Mouse (Mus musculus) hindbrain, embryonic 11.5 days (tissue): Measurements from ENCODE around the gene Hipk1. TPM values are rescaled to one million over a fixed set of nuclear protein-coding genes. Genes with fewer than 3 reads are reported as not detected.
"Not testable (repeated sequence)": the region's sequence is repeated elsewhere in the genome, so short reads cannot be mapped to it uniquely, and the experiment has no call there.

Experiments used
- ATAC-seq: fragments of 200-750 bp; cut with Nextera tagmentation; 2 replicates; pipeline ENCODE4 v1.8.0; 2017; ENCODE audit warnings: mild to moderate bottlenecking, moderate TSS enrichment, moderate library complexity; ENCODE audit not compliant: low FRiP score
- DNase-seq: peaks from one replicate; pipeline ENCODE4 v3.0.0-alpha.2; 2015; ENCODE audit warnings: low spot score
- H3K27ac ChIP-seq: fragments of 300-500 bp; sonication (generic); 2 replicates; pipeline ENCODE4 v1.5.1; 2014; ENCODE audit warnings: mild to moderate bottlenecking, low read depth, low read length
- H3K27me3 ChIP-seq: fragments of 300-500 bp; sonication (generic); 2 replicates; pipeline ENCODE4 v1.6.1; 2014; ENCODE audit warnings: mild to moderate bottlenecking, low read length, moderate library complexity, mixed read lengths; ENCODE audit not compliant: control insufficient read depth, insufficient read depth
- H3K36me3 ChIP-seq: fragments of 300-500 bp; sonication (generic); 2 replicates; pipeline ENCODE4 v1.6.1; 2014; ENCODE audit warnings: mild to moderate bottlenecking, low read length, moderate library complexity, mixed read lengths; ENCODE audit not compliant: control insufficient read depth, insufficient read depth
- H3K4me1 ChIP-seq: fragments of 300-500 bp; sonication (generic); replicated peaks from 2 replicates; pipeline ENCODE4 v1.6.1; 2014; ENCODE audit warnings: low read length, mixed read lengths; ENCODE audit not compliant: control insufficient read depth, insufficient read depth
- H3K4me2 ChIP-seq: fragments of 300-500 bp; sonication (generic); replicated peaks from 2 replicates; pipeline ENCODE4 v1.6.1; 2014; ENCODE audit warnings: mild to moderate bottlenecking, low read depth, low read length
- H3K4me3 ChIP-seq: fragments of 300-500 bp; sonication (generic); 2 replicates; pipeline ENCODE4 v1.5.1; 2014; ENCODE audit warnings: low read depth, low read length
- H3K9ac ChIP-seq: fragments of 300-500 bp; sonication (generic); 2 replicates; pipeline ENCODE4 v1.6.1; 2014; ENCODE audit warnings: low read depth, low read length
- H3K9me3 ChIP-seq: fragments of 300-500 bp; sonication (generic); 2 replicates; pipeline ENCODE4 v1.6.1; 2016; ENCODE audit warnings: low read length; ENCODE audit not compliant: control insufficient read depth
- WGBS: fragments of 180-500 bp; shearing (Covaris S2); extraction: QIAGEN DNeasy Blood & Tissue Kit; methylation state at CpG from one replicate; pipeline ENCODE4 v1.1.7; 2014; 5-methylcytosine and 5-hydroxymethylcytosine counted together
- polyA plus RNA-seq: library from polyadenylated mRNA; unstranded; fragments of >200 nt; fragmentation: Nextera tagmentation; extraction: Ambion mirVana; gene quantifications from 2 replicates; pipeline ENCODE4 v1.2.1, GENCODE M21; 2014

Hipk1 gene
- polyA plus RNA-seq, result 14.9 and 17.4 TPM in 2 replicates

- Histone ChIP-seq H3K4me2 (peak within 1 kb of the TSS; percentile 81), H3K9me3 (no peaks in the 10 kb centered on the region), H3K4me1 (no peaks in the 10 kb centered on the region), H3K9ac (peak within 1 kb of the TSS; percentile 94), H3K27ac (peak within 1 kb of the TSS; percentile 83), H3K27me3 (no peaks in the 10 kb centered on the region), H3K36me3 (no peaks in the 10 kb centered on the region), H3K4me3 (peak within 1 kb of the TSS; percentile 96)
- 14% methylated on average over 37 of the region's 49 CpGs for WGBS
- DNase-seq (peak; percentile 92), ATAC-seq (peak; percentile 97)
Measured at GRCm38 (mm10) chr3:103791230-103792110, at the start of gene Hipk1. TSS of gene Hipk1 (minus strand) at chr3:103791563.

GRCm38 (mm10) chr3:103840946-103841345 lies 49.6 kb upstream of the Hipk1 start:
- not testable (repeated sequence) for H3K9ac ChIP-seq, ATAC-seq, H3K4me1 ChIP-seq, H3K36me3 ChIP-seq, H3K27me3 ChIP-seq, H3K4me3 ChIP-seq, H3K9me3 ChIP-seq, H3K4me2 ChIP-seq, H3K27ac ChIP-seq, DNase-seq
- 95% methylated on average over 7 of the region's 7 CpGs for WGBS

- H3K4me3 ChIP-seq, H3K4me2 ChIP-seq, H3K27me3 ChIP-seq, ATAC-seq, H3K36me3 ChIP-seq, H3K9ac ChIP-seq, H3K9me3 ChIP-seq, DNase-seq, H3K27ac ChIP-seq, H3K4me1 ChIP-seq: not testable (repeated sequence)
- WGBS, result 83% methylated on average over 3 of the region's 3 CpGs
Measured at GRCm38 (mm10) chr3:103840195-103840594, 48.8 kb upstream of the Hipk1 start.

GRCm38 (mm10) chr3:103839711-103840110 lies 48.3 kb upstream of the Hipk1 start:
- ATAC-seq (no peak), DNase-seq (no peak)
- no peaks in the 10 kb centered on the region for H3K36me3 ChIP-seq
- WGBS, result 93% methylated on average over 6 of the region's 6 CpGs
- no peak overlapping the region for H3K4me3 ChIP-seq
- no peak overlapping the region for H3K4me2 ChIP-seq
- H3K9ac ChIP-seq, result no peak overlapping the region
- no peaks in the 10 kb centered on the region for H3K27me3 ChIP-seq
- H3K9me3 ChIP-seq, result no peaks in the 10 kb centered on the region
- no peak overlapping the region for H3K27ac ChIP-seq
- no peaks in the 10 kb centered on the region for H3K4me1 ChIP-seq

GRCm38 (mm10) chr3:103836453-103836852 lies 45.1 kb upstream of the Hipk1 start:
- Histone ChIP-seq H3K36me3 (no peaks in the 10 kb centered on the region), H3K9ac (no peak overlapping the region), H3K4me1 (no peaks in the 10 kb centered on the region), H3K27ac (no peak overlapping the region), H3K27me3 (no peaks in the 10 kb centered on the region), H3K4me2 (no peak overlapping the region), H3K9me3 (no peaks in the 10 kb centered on the region), H3K4me3 (no peak overlapping the region)
- ATAC-seq, result no peak
- DNase-seq, result no peak
- WGBS, result 97% methylated on average over 5 of the region's 5 CpGs

GRCm38 (mm10) chr3:103835951-103836310 lies 44.6 kb upstream of the Hipk1 start:
- Histone ChIP-seq H3K27ac (no peak overlapping the region), H3K9me3 (no peaks in the 10 kb centered on the region), H3K27me3 (no peaks in the 10 kb centered on the region), H3K36me3 (no peaks in the 10 kb centered on the region), H3K4me3 (no peak overlapping the region), H3K4me2 (no peak overlapping the region), H3K9ac (no peak overlapping the region), H3K4me1 (no peaks in the 10 kb centered on the region)
- ATAC-seq, result no peak
- WGBS, result 87% methylated on average over 10 of the region's 10 CpGs
- DNase-seq, result no peak

GRCm38 (mm10) chr3:103835272-103835950 lies 44.0 kb upstream of the Hipk1 start:
- DNase-seq (no peak), ATAC-seq (no peak)
- H3K9ac ChIP-seq, result no peak overlapping the region
- H3K36me3 ChIP-seq, result no peaks in the 10 kb centered on the region
- 81% methylated on average over 6 of the region's 6 CpGs for WGBS
- H3K4me1 ChIP-seq, result no peaks in the 10 kb centered on the region
- no peak overlapping the region for H3K27ac ChIP-seq
- H3K4me3 ChIP-seq, result no peak overlapping the region
- no peak overlapping the region for H3K4me2 ChIP-seq
- no peaks in the 10 kb centered on the region for H3K9me3 ChIP-seq
- no peaks in the 10 kb centered on the region for H3K27me3 ChIP-seq

GRCm38 (mm10) chr3:103834001-103834400 lies 42.6 kb upstream of the Hipk1 start:
- WGBS, result 89% methylated on average over 2 of the region's 2 CpGs
- no peak overlapping the region for H3K4me3 ChIP-seq
- DNase-seq (no peak), ATAC-seq (no peak)
- no peaks in the 10 kb centered on the region for H3K4me1 ChIP-seq
- H3K4me2 ChIP-seq, result no peak overlapping the region
- no peak overlapping the region for H3K27ac ChIP-seq
- H3K27me3 ChIP-seq, result no peaks in the 10 kb centered on the region
- no peak overlapping the region for H3K9ac ChIP-seq
- no peaks in the 10 kb centered on the region for H3K36me3 ChIP-seq
- no peaks in the 10 kb centered on the region for H3K9me3 ChIP-seq

- no peak for DNase-seq
- no peak within 1 kb of the TSS for H3K9ac ChIP-seq
- no peak within 1 kb of the TSS for H3K4me3 ChIP-seq
- no peaks in the 10 kb centered on the region for H3K36me3 ChIP-seq
- no peak within 1 kb of the TSS for H3K27ac ChIP-seq
- no peak for ATAC-seq
- no peak within 1 kb of the TSS for H3K4me2 ChIP-seq
- no peaks in the 10 kb centered on the region for H3K27me3 ChIP-seq
- H3K9me3 ChIP-seq, result no peaks in the 10 kb centered on the region
- H3K4me1 ChIP-seq, result no peaks in the 10 kb centered on the region
Measured at GRCm38 (mm10) chr3:103832426-103832825, 41.1 kb upstream of the Hipk1 start, which contains the start of gene Bcl2l15. TSS of gene Bcl2l15 (plus strand) at chr3:103832601.
